Mouse (Mus musculus): ENCODE measurements at regions not wholly inside any gene's neighbourhood (a gene's known extent, or its start where the extent isn't known, plus 50 kb on each side); places are given as distances from the start of the nearest gene placed in this dataset.

DNA sequence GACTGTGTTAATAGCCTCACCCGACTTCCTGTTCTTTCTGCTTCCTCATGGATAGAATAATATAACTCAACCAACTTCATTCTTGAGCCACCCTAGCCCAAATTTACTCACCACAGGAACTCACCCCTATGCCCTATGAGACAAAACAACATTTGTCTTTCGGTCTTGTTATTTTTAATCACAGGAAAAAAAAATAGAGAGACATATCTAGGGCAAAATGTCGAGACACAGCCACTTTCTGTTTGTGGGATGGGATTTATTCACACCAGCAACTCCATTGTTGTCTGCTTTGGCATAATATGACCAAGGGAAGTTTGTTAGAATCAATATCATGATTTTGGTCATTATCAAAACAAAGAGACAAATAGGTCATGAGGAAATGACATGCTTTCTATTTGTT is 1102.4 kb upstream of the Pcdh20 start:
- Histone ChIP-seq H3K4me3 (ENCODE audit: low read depth, low read length) (no peak overlapping the region), H3K36me3 (ENCODE audit: control insufficient read depth, insufficient read depth, low read length) (no peaks in the 10 kb centered on the region), H3K9ac (ENCODE audit: low read length) (no peak overlapping the region), H3K27ac (ENCODE audit: low read depth, low read length) (no peak overlapping the region), H3K27me3 (ENCODE audit: control insufficient read depth, insufficient read depth, low read length) (no peaks in the 10 kb centered on the region), H3K4me2 (ENCODE audit: low read depth, low read length, severe bottlenecking) (no peak overlapping the region), H3K9me3 (ENCODE audit: control insufficient read depth, low read length) (no peaks in the 10 kb centered on the region), H3K4me1 (replicated peaks; ENCODE audit: control insufficient read depth, insufficient read depth, low read length) (no peaks in the 10 kb centered on the region)
- ATAC-seq (replicated peaks; ENCODE audit: low FRiP score) = no peak
- WGBS = 81% methylated on average over 3 of the region's 3 CpGs
- no peak for DNase-seq (ENCODE audit: low spot score)

DNA sequence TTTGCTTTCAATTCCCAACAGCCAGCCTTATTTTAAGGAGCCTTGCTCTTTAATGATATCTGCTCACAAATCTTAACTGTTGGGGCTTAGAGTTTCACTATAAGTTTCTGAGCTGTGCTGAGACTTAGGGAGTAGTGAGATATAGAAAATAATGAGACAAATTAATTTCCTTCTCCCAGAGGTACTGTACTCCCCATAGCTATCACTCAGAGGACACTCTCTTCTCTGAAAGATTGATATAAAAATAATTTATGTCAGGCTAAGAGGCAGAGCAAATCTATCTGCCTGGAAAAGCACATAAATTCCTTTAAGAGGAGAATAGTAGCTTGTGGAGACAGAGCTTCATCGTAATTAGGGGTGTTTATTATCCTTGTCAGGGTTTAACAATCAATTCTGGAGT is 1100.5 kb upstream of the Pcdh20 start:
- no peak overlapping the region for H3K4me2 ChIP-seq (ENCODE audit: low read depth, low read length, severe bottlenecking)
- DNase-seq (ENCODE audit: low spot score) = no peak
- ATAC-seq (replicated peaks; ENCODE audit: low FRiP score) = no peak
- no peaks in the 10 kb centered on the region for H3K9me3 ChIP-seq (ENCODE audit: control insufficient read depth, low read length)
- no peak overlapping the region for H3K9ac ChIP-seq (ENCODE audit: low read length)
- no peaks in the 10 kb centered on the region for H3K27me3 ChIP-seq (ENCODE audit: control insufficient read depth, insufficient read depth, low read length)
- H3K4me1 ChIP-seq (replicated peaks; ENCODE audit: control insufficient read depth, insufficient read depth, low read length) = no peaks in the 10 kb centered on the region
- H3K27ac ChIP-seq (ENCODE audit: low read depth, low read length) = no peak overlapping the region
- H3K36me3 ChIP-seq (ENCODE audit: control insufficient read depth, insufficient read depth, low read length) = no peaks in the 10 kb centered on the region
- H3K4me3 ChIP-seq (ENCODE audit: low read depth, low read length) = no peak overlapping the region
- 85% methylated on average over 1 of the region's 1 CpGs for WGBS

DNA sequence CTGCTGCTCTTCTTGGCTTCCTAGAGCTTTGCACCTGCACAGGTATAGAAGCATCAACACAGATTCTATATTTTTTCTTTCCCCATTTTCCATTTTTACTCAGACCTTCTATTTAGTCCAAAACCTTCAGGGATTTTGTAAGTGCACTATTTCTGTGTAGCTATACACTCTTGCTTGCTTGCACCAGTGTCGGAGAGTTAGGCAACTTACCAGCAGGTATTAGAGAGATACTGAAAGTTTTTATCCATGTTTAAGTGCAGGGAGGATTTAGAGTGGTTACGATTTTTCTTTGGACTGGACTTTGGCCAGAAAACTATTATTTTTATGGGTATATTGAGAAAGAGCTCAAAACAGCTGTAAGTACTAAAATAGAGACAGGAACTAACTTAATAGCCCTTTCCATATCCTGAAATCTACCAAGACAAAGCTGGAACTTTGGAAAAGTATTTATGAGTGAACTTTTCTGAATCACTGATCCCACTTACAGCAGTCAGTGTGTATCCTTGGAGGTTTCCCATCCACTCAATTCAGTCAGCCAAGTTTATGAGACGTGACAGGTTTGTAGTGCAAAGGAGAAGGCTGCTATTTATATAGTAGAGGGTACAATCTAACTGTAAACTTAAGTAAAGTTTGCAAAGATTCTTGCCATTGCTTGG is 1088.8 kb upstream of the Pcdh20 start:
- no peaks in the 10 kb centered on the region for H3K36me3 ChIP-seq (ENCODE audit: control insufficient read depth, insufficient read depth, low read length)
- no peak overlapping the region for H3K4me2 ChIP-seq (ENCODE audit: low read depth, low read length, severe bottlenecking)
- no peak for DNase-seq (ENCODE audit: low spot score)
- H3K27ac ChIP-seq (ENCODE audit: low read depth, low read length) = no peak overlapping the region
- WGBS = 94% methylated on average over 3 of the region's 3 CpGs
- H3K9me3 ChIP-seq (ENCODE audit: control insufficient read depth, low read length) = no peaks in the 10 kb centered on the region
- no peak for ATAC-seq (replicated peaks; ENCODE audit: low FRiP score)
- H3K4me1 ChIP-seq (replicated peaks; ENCODE audit: control insufficient read depth, insufficient read depth, low read length) = no peaks in the 10 kb centered on the region
- H3K4me3 ChIP-seq (ENCODE audit: low read depth, low read length) = no peak overlapping the region
- no peaks in the 10 kb centered on the region for H3K27me3 ChIP-seq (ENCODE audit: control insufficient read depth, insufficient read depth, low read length)
- H3K9ac ChIP-seq (ENCODE audit: low read length) = no peak overlapping the region

GRCm38 (mm10) chr14:89557334-89557733 is 1086.1 kb upstream of the Pcdh20 start:
- no peak overlapping the region for H3K27ac ChIP-seq (ENCODE audit: low read depth, low read length)
- DNase-seq (ENCODE audit: low spot score) (peak; percentile 50), ATAC-seq (replicated peaks; ENCODE audit: low FRiP score) (peak; percentile 47)

GRCm38 (mm10) chr14:89556245-89556644 is 1085.0 kb upstream of the Pcdh20 start:
- no peak overlapping the region for H3K4me2 ChIP-seq (ENCODE audit: low read depth, low read length, severe bottlenecking)
- no peaks in the 10 kb centered on the region for H3K27me3 ChIP-seq (ENCODE audit: control insufficient read depth, insufficient read depth, low read length)
- WGBS = 39% methylated on average over 2 of the region's 2 CpGs
- no peaks in the 10 kb centered on the region for H3K36me3 ChIP-seq (ENCODE audit: control insufficient read depth, insufficient read depth, low read length)
- H3K4me3 ChIP-seq (ENCODE audit: low read depth, low read length) = no peak overlapping the region
- H3K9me3 ChIP-seq (ENCODE audit: control insufficient read depth, low read length) = no peaks in the 10 kb centered on the region
- peak; percentile 63 for ATAC-seq (replicated peaks; ENCODE audit: low FRiP score)
- H3K9ac ChIP-seq (ENCODE audit: low read length) = no peak overlapping the region
- H3K4me1 ChIP-seq (replicated peaks; ENCODE audit: control insufficient read depth, insufficient read depth, low read length) = no peaks in the 10 kb centered on the region
- no peak for DNase-seq (ENCODE audit: low spot score)
- no peak overlapping the region for H3K27ac ChIP-seq (ENCODE audit: low read depth, low read length)

More at GRCm38 (mm10) chr14:89557334-89557733, 1086.1 kb upstream of the Pcdh20 start:
- no peak overlapping the region for H3K4me2 ChIP-seq (ENCODE audit: low read depth, low read length, severe bottlenecking)
- H3K9me3 ChIP-seq (ENCODE audit: control insufficient read depth, low read length) = no peaks in the 10 kb centered on the region
- H3K27me3 ChIP-seq (ENCODE audit: control insufficient read depth, insufficient read depth, low read length) = no peaks in the 10 kb centered on the region
- no peaks in the 10 kb centered on the region for H3K4me1 ChIP-seq (replicated peaks; ENCODE audit: control insufficient read depth, insufficient read depth, low read length)
- H3K4me3 ChIP-seq (ENCODE audit: low read depth, low read length) = no peak overlapping the region
- no peak overlapping the region for H3K9ac ChIP-seq (ENCODE audit: low read length)
- no peaks in the 10 kb centered on the region for H3K36me3 ChIP-seq (ENCODE audit: control insufficient read depth, insufficient read depth, low read length)

DNA sequence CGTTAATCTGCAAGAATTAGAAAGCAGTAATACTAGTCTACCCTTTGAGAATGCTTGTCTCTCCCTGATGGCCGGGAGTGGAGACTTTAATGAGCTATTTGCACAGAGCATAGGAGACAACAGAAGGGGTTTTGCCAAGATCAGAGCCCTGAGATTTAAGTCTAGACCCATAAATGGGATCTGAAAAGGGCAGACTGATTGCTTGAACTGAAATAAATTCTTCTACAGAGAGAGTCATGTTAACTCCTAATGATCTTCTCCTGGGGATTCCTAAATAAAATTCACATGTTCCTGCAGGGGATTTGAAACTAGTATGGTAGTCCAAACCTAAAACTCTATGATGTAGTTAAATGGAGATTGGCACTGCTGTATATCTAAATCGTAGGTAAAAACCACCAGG is 1082.9 kb upstream of the Pcdh20 start:
- H3K4me2 ChIP-seq (ENCODE audit: low read depth, low read length, severe bottlenecking) = no peak overlapping the region
- ATAC-seq (replicated peaks; ENCODE audit: low FRiP score) = no peak
- H3K27ac ChIP-seq (ENCODE audit: low read depth, low read length) = no peak overlapping the region
- no peaks in the 10 kb centered on the region for H3K9me3 ChIP-seq (ENCODE audit: control insufficient read depth, low read length)
- H3K4me1 ChIP-seq (replicated peaks; ENCODE audit: control insufficient read depth, insufficient read depth, low read length) = no peaks in the 10 kb centered on the region
- no peaks in the 10 kb centered on the region for H3K36me3 ChIP-seq (ENCODE audit: control insufficient read depth, insufficient read depth, low read length)
- H3K27me3 ChIP-seq (ENCODE audit: control insufficient read depth, insufficient read depth, low read length) = no peaks in the 10 kb centered on the region
- DNase-seq (ENCODE audit: low spot score) = no peak
- WGBS = 61% methylated on average over 3 of the region's 3 CpGs
- H3K9ac ChIP-seq (ENCODE audit: low read length) = no peak overlapping the region
- no peak overlapping the region for H3K4me3 ChIP-seq (ENCODE audit: low read depth, low read length)

Data from forebrain, embryonic 11.5 days (tissue).